Mouse (Mus musculus): ENCODE data around the gene Jhy. TPM values are rescaled to one million over a fixed set of nuclear protein-coding genes. Genes with fewer than 3 reads are reported as not detected.

Gene Jhy
- total RNA-seq (2023; ENCODE audit: inconsistent age), result 0.39 to 1.4 TPM (median 0.64 TPM) in 4 replicates

GRCm38 (mm10) chr9:40963586-40964417 lies at the start of gene Jhy:
Gene Jhy, minus strand, starts transcription at chr9:40964118.

DNA sequence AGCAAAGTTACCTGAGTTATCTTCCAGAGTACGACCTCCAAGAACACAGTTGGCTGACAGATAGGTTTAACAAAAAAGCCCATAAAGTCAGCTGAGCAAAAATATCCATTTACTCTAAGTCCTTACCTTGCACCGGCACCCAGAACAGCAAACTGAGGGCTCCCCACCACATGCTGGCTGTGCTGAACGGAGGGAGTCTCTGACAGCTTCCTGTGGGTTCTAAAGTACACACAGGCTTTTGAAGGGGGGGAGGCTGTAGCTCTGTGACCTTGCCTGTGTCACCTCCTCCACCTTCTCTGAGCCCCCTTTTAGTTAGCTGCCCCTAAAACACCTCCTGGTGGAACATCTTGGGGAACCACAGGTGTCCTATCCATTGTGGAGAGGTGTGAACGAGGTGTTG lies 40.5 kb upstream of the Jhy start, which contains the start of gene Crtam:
TSS of gene Crtam (minus strand) at position 214 of the 400 bp plus-strand sequence.

GRCm38 (mm10) chr9:40873556-40874470 lies 90.1 kb downstream of the Jhy start, which contains the start of gene Bsx:
Gene Bsx, plus strand, starts transcription at chr9:40874127.

Other genes with a start within 250 kb of the Jhy start
- gene Hspa8, start 163.1 kb downstream of the Jhy start, total RNA-seq (2023; ENCODE audit: inconsistent age), result 1,289 to 1,540 TPM (median 1,353 TPM) in 4 replicates
- not detected in 4 replicates for gene Bsx, start 90.0 kb downstream of the Jhy start, total RNA-seq (2023; ENCODE audit: inconsistent age)
- 0.26 to 0.93 TPM (median 0.53 TPM) in 4 replicates for gene Crtam, start 40.5 kb upstream of the Jhy start, total RNA-seq (2023; ENCODE audit: inconsistent age)
- gene Ubash3b, start 197.6 kb upstream of the Jhy start, total RNA-seq (2023; ENCODE audit: inconsistent age), result 6.5 to 8.1 TPM (median 7.6 TPM) in 4 replicates

Measured in B cell, adult (primary cell).